Mouse (Mus musculus) lung, adult 2 months (tissue): ENCODE measurements around the gene Itga3. TPM values are rescaled to one million over a fixed set of nuclear protein-coding genes. Genes with fewer than 3 reads are reported as not detected.

Experiments
- DNase-seq: peaks from one replicate; pipeline ENCODE4 v3.0.0; 2022
- H3K4me1 ChIP-seq: fragments of 200-500 bp; 2 replicates; pipeline ENCODE4 v1.6.1; 2011; ENCODE audit warnings: low read length; ENCODE audit not compliant: control insufficient read depth, insufficient read depth
- H3K4me3 ChIP-seq: fragments of 200-500 bp; replicated peaks from 2 replicates; pipeline ENCODE3; 2011; ENCODE audit warnings: low read depth, mild to moderate bottlenecking, control low read depth, low read length; ENCODE audit errors: extremely low read depth
- CTCF ChIP-seq: fragments of 200-500 bp; IDR thresholded peaks from 2 replicates; pipeline ENCODE4 v1.5.1; 2011; ENCODE audit warnings: mild to moderate bottlenecking, low read length, control low read depth; ENCODE audit not compliant: insufficient read depth
- POLR2A ChIP-seq: fragments of 200-500 bp; IDR thresholded peaks from 2 replicates; pipeline ENCODE4 v1.6.1; 2011; ENCODE audit warnings: low read depth, mild to moderate bottlenecking, control low read depth, low read length, borderline replicate concordance; ENCODE audit errors: extremely low read depth
- WGBS: fragments of 180-500 bp; shearing (Covaris S2); methylation state at CpG from one replicate; pipeline ENCODE4 v1.1.7; 2018; 5-methylcytosine and 5-hydroxymethylcytosine counted together
- polyA plus RNA-seq: library from polyadenylated mRNA; depleted of rRNA; stranded (reverse); fragments of >200 nt; gene quantifications from 2 replicates; pipeline ENCODE4 v1.2.3, GENCODE M21; 2012; rRNA removed

Itga3 gene
- polyA plus RNA-seq: 181 and 187 TPM in 2 replicates

GRCm38 (mm10) chr11:95076536-95077111 is at the start of gene Itga3:
Gene Itga3 (minus strand): TSS chr11:95076801.
- TF ChIP-seq POLR2A (peak; percentile 61; the same call in 1 of the 2 replicates), CTCF (no peak)
- peak; percentile 87 for DNase-seq
- under 1% methylated on average over 48 of the region's 51 CpGs for WGBS
- Histone ChIP-seq H3K4me1 (peaks cover 38% of the 10 kb centered on the region), H3K4me3 (peak within 1 kb of the TSS; percentile 80)

GRCm38 (mm10) chr11:95125366-95125948 is 48.9 kb upstream of the Itga3 start:
- WGBS: 53% methylated on average over 7 of the region's 7 CpGs
- no peak for TF ChIP-seq POLR2A
- no peak for TF ChIP-seq CTCF
- Histone ChIP-seq H3K4me1 (peaks cover 8% of the 10 kb centered on the region; the same call in 1 of the 2 replicates), H3K4me3 (no peak overlapping the region)
- DNase-seq: no peak

GRCm38 (mm10) chr11:95122100-95122489 is 45.5 kb upstream of the Itga3 start:
- H3K4me3 ChIP-seq: no peak overlapping the region
- WGBS: 60% methylated on average over 6 of the region's 6 CpGs
- peaks cover 11% of the 10 kb centered on the region; the same call in 1 of the 2 replicates for H3K4me1 ChIP-seq
- DNase-seq: no peak
- TF ChIP-seq POLR2A: no peak
- no peak for TF ChIP-seq CTCF

- DNase-seq: no peak
Measured at GRCm38 (mm10) chr11:95121161-95122099, 44.8 kb upstream of the Itga3 start.

GRCm38 (mm10) chr11:95120633-95121020 is 44.0 kb upstream of the Itga3 start:
- DNase-seq: no peak
- peaks cover 7% of the 10 kb centered on the region; the same call in 1 of the 2 replicates for H3K4me1 ChIP-seq
- TF ChIP-seq CTCF (no peak), POLR2A (no peak)
- H3K4me3 ChIP-seq: no peak overlapping the region
- 3% methylated on average over 21 of the region's 21 CpGs for WGBS

More at GRCm38 (mm10) chr11:95121161-95122099, 44.8 kb upstream of the Itga3 start:
- Histone ChIP-seq H3K4me3 (no peak overlapping the region), H3K4me1 (peaks cover 8% of the 10 kb centered on the region; the same call in 1 of the 2 replicates)
- WGBS: 4% methylated on average over 63 of the region's 63 CpGs
- TF ChIP-seq CTCF (no peak), POLR2A (no peak)

- DNase-seq: no peak
- peaks cover 7% of the 10 kb centered on the region; the same call in 1 of the 2 replicates for H3K4me1 ChIP-seq
- WGBS: 2% methylated on average over 41 of the region's 55 CpGs
- no peak within 1 kb of the TSS for H3K4me3 ChIP-seq
- TF ChIP-seq POLR2A (no peak), CTCF (no peak)
Measured at GRCm38 (mm10) chr11:95119990-95120632, 43.5 kb upstream of the Itga3 start, which contains the start of gene Dlx3. Gene Dlx3 (plus strand): TSS chr11:95120119.

GRCm38 (mm10) chr11:95118505-95118904 is 41.9 kb upstream of the Itga3 start:
- Histone ChIP-seq H3K4me3 (no peak overlapping the region), H3K4me1 (peaks cover 7% of the 10 kb centered on the region; the same call in 1 of the 2 replicates)
- TF ChIP-seq POLR2A (no peak), CTCF (peak; percentile 92)
- WGBS: 4% methylated on average over 8 of the region's 8 CpGs
- peak; percentile 74 for DNase-seq

- WGBS: 2% methylated on average over 6 of the region's 6 CpGs
- no peak for TF ChIP-seq POLR2A
- TF ChIP-seq CTCF: peak; percentile 98
Measured at GRCm38 (mm10) chr11:95117030-95117429, 40.4 kb upstream of the Itga3 start.

More at GRCm38 (mm10) chr11:95117030-95117429, 40.4 kb upstream of the Itga3 start:
- H3K4me1 ChIP-seq: peaks cover 7% of the 10 kb centered on the region; the same call in 1 of the 2 replicates
- no peak overlapping the region for H3K4me3 ChIP-seq
- DNase-seq: peak; percentile 68
